Mouse (Mus musculus): Measurements from ENCODE around the gene Gm14406.
"Not testable (repeated sequence)": the region's sequence is repeated elsewhere in the genome, so short reads cannot be mapped to it uniquely, and the experiment has no call there.

GRCm38 (mm10) chr2:177559365-177559764, 18.6 kb downstream of the Gm14406 start:
- TF ChIP-seq POLR2A, CTCF (IDR thresholded peaks at IDR 0.05; ENCODE audit: insufficient read depth, low read depth, low read length): not testable (repeated sequence)

Data from olfactory bulb, adult 2 months (tissue).